Mouse (Mus musculus) WW6 (cell line): ENCODE data around the gene Adgrd1.
A peak's percentile ranks its signal among the peaks of the same experiment; 100 is the strongest.

Source experiments
- DNase-seq: peaks from one replicate; pipeline ENCODE4 v3.0.0-alpha.2; 2013; ENCODE audit warnings: low read depth, low spot score

Gene Adgrd1

DNA sequence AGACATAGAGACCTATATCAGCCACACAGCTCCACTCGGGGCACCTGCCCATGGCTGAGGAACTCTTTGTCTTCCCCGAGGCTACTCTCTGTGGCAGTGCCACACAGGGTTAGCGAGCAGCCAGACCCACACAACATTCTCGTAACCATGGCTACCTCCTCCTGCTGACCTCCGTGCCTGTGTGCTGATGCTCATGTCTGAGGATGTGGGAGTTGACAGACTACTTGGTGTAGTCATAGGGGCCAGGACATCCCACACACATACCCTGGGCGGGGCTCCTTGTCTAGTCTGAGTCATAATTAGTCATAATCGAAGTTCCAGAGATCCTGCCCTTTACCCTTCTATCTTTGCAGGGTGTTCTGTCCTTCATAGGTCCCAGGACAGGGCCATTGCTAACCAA lies 93.5 kb downstream of the Adgrd1 start:
- DNase-seq, result no peak

DNA sequence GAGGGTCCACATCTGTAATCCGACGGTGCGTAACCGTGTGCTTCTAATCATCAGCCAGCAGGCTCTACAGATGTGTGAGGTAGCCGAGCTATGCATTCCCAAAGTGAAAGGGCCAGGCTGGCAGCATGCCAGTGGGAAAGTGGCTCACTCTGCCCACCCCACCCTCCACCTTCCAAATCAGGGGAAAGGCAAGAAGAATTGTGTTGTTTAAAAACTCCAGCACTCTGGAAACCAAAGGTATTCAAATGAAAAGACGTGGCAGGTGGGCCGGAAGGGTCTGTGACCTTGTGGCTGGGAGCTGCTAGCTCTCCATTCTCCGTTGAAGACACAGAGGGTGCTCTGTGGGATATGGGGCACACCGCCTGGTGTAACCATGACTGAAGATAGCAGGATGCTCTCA lies 100.0 kb downstream of the Adgrd1 start:
- no peak for DNase-seq

DNA sequence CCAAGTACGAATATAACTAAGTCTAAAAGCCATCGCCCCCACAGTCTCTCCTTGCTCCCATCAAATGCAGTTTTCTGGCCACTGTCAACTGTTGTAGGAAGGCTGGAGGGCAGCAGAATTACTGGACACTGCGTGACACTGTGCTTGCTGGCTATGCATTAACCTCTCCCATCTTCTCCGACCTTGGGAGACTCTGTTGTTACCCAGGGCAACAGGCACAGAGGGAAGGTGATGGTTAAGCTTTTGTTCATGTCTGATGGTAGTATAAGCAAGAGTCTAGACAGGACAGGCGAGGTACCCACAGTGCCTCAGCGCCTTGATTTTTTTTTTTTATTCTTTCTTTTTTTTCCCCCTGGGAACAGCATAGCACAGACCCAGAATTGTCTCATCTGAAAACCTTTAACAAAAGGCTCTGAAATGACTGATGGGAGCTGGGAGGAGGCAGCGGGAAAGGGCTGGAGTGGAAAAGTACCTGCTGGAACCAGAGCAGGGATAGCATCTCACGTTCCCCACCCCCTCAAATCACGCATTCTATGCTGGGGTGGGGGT lies 100.5 kb downstream of the Adgrd1 start:
- no peak for DNase-seq

DNA sequence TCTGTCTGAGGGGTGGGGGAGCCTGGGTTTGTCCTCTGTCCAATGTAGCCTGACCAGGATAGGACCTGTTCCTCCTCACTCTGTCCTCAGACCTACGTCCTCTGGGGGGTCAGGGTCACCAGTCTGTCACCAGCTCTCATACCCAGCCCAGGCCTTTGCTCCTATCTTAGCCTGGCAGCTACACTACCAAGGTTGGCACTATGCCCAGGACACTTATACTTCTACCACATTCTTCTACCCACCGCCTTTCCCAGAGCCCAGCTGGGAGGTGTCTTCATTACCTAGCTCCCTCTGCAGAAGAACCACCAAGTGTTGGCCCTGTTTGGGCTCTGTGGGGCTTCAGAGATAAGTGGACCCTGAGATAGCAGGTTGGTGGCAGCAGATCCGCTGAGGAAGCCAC lies 103.6 kb downstream of the Adgrd1 start:
- no peak for DNase-seq

DNA sequence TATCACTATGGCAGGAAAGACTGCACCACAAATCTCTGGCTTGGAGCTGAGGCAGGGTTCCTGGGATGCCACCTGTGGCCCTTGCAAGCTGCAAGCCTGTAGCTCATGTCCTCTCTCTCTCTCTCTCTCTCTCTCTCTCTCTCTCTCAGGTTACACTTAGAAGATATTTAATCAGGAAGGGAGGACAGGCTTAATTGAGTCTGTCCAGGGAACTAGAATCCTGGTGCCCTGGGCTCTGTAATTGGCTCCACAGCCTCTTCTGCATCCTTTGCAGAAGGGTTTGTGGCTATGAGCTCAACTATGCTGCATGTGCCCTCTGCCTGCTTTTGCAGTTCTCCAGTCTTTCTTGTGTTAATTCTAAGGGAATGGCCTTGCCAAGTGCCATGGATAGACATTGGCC lies 111.7 kb downstream of the Adgrd1 start:
- no peak for DNase-seq

DNA sequence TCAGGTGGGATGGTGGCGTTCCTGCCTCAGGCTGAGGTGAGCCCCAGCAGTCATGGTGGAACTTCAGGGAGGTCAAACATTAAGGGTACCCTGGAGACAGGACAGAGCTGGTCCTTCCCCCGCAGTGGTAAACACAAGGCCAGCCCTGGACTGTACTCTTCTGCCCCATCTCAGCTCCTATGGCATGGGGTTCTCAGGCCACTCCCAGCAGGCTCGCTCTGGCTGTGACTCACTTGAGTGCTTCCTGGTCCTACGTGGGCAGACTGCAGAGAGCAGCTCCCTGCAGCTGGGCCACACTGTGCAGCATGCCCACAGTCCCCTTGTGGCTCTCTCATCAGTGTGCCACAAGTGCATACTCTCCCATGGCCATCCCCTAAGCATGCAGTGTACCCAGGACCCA lies 112.3 kb downstream of the Adgrd1 start:
- DNase-seq, result no peak

DNA sequence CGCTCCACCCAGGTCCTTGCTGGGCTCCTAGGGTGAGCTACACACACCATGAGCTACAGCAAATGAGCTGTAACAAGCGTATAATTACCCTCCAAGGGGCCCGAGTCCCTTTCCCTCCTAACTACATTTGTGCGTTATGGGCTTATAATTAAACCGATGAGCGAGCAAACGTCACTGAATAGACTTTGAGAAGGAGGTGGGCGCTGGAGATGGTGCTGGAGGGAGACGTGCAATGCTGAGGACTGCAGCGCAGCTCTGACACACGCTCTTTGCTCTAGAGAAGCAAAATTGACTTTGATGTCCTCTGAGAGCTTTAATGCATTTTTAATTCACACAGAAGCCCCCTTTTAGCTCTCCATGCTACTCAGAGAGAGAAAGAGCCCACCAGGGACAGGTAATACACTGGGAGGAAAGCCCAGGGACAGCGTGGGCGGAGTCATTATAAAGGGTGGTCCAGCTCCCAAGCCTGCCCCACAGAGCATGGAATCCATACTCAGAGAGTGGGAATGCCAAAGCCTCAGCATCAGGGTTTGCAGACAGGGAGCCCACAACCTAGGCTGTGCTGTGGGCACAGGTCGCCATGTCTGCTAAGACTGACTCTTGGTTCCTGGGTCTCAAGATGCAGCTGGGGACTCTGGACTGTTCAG lies 115.0 kb downstream of the Adgrd1 start:
- DNase-seq, result no peak

DNA sequence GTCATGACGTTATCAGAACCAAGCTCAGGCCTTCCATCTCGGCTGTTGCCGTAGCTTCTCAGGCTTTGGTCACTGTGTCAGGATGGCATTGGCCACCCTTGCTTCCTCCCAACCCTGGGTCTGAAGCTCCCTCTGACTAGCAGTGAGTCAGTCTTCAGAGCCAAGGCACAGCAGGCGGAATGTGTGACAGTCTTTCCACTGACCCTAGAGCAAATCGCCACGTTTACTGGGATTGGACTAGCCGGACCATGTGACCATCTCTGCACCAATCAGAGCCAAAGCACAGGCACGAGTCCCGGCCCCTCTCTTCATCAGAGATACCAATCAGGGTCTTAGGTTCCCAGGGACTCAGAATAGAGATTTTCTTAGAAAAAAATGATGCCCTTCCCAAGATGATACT lies 117.5 kb downstream of the Adgrd1 start:
- DNase-seq, result no peak

DNA sequence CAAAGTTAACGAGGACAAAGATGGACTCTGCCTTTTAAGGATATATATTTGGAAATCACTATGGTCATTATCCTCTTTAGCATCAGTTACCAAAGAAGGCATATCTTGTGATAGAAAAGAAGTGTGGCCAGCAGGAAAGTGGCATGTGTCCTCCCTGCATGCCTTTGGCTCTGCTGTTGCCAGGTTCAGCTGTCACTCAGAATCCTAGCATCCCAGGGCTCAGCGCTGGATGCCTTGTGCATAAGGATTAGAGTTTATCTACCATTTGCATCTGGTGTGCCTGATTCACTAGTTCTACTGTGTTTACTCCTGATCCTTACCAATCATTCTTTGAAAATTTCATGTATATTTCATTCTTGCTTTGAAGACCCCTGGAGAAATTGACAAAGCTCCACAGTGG lies 119.5 kb downstream of the Adgrd1 start:
- DNase-seq, result no peak

DNA sequence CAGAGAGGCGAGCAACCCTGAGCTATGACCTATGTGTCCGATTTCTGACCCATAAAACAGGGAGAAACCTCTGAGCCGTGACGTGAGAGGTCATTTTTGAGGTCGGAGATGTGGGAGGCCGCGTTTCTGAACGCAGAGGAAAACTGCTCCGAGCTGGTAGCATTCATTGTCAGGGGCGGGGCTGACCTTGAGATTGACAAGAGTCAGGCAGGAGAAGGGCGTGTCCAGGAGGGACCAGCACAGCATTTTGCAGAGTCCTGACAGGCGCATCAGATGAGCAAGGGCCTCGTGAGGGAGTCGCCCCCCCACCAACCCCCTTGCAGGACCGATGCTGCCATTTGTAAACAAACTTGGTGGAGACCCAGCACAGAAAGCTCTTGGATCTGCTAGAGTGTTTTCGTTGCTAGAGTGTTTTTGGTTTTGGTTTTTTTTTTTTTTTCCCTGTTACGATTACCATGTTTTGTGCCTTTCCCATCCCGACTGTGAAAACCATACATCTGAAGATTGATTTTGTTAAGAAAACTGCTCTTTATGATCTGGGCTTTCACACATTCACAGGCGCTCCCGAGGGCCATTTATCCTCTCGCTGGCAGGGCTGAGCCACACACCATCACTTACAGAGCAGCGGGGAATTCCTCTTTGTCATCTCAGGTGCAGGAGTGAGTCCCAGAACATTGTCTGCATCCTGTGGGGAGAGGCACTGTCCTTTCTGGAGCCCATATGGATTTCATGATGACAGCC lies 121.1 kb downstream of the Adgrd1 start:
- no peak for DNase-seq

DNA sequence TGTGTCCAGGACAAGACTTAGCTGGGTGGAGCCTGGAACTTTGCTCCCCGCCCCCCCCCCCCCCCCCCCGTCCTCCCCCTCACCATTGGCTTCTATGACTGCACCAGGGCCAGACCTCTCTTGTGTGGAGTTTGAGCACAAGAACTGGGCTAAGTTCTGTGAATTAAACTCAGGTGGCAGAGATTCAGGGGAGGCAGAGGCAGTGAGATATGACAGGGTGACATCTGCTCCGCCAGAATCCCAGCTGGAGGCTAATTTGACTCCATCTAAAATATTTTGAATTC lies 121.6 kb downstream of the Adgrd1 start:
- DNase-seq, result no peak

DNA sequence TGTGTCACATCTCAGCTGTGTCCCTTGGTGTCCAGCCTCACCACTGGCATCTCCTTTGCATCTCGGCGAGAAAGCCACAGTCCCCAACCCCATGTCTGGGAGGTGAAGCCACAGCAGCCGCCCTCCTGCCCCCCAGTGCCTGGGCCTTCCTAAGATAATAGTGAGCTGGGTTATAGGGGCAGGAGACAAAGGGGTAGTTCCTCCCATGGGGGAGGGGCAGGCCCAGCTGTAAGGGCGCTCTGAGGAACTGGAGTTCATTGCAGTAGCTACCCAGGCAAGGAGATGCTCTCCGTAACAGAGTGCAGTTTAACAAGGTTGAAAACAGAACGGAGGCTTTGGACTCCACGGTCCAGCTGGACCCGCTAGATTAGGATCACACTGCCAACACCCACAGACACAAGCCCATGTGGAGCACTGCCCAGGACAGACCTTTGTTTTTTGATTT lies 122.0 kb downstream of the Adgrd1 start:
- no peak for DNase-seq

DNA sequence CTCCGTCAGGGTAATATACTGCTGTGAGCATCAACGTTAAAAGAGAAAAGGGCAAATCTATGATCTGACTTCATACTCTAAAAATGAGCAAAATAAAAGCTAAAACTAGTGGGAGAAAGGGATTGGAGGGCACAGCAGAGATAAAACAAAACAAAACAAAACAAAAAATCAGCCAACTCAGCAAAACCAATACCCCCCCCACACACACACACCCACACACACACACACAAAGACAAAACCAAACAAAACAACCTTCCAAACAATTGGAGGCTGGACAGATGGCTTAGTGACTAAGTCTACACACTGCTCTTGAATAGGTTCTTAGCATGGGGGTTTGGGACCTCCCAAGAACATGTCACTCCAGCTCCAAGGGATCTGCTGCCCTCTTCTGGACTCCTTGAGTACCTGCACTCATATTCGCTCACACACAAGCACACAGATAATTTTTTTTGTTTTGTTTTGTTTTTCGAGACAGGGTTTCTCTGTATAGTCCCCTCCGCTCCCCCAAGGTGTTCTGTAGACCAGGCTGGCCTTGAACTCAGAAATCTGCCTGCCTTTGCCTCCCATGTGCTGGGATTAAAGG lies 122.7 kb downstream of the Adgrd1 start:
- DNase-seq, result no peak

DNA sequence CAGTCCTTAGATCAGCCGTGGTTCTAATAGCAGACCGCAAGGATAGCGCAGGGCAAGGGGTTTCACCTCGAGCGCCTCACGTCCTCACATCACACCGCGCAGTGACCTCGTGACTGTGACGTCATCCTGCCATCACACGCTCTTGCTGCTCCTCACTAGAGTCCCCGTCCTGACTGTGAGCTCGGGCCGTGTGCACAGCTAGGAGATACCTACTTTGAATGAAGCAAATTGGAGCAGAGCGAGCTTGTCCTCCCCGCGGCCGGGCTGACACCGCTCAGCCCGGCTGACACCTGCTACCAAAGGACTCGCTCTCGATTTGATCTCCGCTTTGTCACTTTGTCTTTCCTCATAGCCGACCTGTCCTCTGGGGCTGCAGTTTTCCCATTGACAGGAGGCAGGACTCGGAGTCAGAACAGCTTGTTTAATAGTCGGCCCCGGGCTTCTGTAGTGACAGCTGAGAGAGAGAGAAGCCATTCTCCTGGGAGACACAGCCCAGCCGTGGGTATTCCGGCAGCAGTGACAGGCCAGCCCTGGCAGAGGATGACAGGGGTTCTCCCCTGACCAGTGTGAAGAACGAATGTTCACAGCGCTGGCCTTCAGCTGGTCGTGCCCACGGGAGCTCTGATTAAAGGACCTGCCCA lies 129.4 kb downstream of the Adgrd1 start:
- no peak for DNase-seq

DNA sequence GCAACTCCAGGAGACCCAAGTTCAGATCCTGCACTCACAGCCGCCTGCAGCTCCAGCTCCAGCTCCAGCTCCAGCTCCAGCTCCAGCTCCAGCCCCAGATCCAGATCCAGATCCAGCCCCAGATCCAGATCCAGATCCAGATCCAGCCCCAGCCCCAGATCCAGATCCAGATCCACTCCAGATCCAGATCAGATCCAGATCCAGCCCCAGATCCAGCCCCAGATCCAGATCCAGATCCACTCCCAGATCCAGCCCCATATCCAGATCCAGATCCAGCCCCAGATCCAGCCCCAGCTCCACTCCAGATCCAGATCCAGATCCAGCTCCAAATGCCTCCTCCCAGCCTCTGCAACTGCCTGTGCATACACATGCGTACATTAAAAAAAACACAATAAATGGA lies 131.6 kb downstream of the Adgrd1 start:
- no peak for DNase-seq

DNA sequence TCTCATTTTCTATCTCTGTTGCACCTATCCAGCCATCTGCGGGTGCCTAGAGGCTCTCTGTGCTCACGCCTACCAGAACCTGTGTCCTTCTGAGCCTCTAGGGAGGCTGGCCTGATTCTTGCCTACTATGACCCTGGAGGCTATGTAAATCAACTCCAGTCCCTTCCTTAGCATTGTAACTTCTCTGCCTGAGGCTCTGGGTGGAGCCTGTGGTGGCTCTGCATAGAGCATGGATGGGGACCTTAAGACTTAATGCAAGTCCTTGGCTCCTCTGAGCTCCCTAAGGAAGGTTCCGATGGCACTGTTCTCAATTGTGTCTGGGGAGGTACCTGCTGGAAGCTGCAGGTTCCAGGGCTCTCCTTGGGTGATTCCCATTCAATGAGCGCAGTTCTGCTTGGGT lies 136.8 kb downstream of the Adgrd1 start:
- no peak for DNase-seq

DNA sequence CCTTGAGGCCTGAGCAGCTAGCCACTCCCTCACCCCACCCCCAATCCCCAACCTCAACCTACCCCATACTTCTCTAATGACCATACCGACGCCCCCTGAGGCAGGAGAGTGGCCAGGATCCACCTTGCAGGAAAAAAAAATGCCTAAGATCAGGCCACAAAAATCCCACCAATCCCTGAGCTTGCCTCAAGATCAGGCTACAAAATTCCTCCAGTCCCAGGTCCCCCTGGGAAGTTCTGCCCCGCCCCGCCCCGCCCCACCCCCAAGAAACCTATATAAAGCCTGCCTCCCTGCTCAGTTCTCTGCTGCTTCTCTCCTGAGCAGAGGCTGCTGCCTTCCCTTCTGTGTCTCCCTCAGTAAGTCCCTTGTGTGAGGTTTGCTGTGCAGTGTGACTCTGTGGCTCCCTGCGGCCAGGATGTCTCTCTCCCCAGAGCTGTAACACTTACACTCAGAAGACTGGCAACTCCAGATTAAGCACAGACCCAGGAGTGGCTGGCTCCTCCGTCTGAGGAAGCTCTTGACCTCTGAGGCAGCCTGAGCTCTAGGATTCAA lies 137.4 kb downstream of the Adgrd1 start:
- no peak for DNase-seq

DNA sequence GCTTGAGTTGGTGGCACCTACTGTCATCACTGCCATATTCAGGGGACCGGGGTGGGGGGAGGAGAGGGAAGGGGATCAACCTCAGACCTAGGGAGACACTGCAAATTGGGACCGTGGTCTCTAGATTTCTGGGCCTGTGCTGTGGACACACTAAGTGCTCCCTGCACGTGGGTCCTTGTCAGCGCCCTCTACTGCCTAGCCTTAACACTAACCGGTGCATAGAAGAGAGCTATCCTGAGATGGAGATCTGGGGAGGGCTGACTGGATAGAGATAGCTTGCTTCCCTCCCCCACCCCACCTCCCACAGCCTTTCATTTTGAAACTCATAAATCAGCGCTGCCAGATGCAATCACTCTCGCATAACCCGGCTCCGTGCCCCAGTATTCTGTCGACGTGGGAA lies 139.8 kb downstream of the Adgrd1 start:
- DNase-seq, result no peak

DNA sequence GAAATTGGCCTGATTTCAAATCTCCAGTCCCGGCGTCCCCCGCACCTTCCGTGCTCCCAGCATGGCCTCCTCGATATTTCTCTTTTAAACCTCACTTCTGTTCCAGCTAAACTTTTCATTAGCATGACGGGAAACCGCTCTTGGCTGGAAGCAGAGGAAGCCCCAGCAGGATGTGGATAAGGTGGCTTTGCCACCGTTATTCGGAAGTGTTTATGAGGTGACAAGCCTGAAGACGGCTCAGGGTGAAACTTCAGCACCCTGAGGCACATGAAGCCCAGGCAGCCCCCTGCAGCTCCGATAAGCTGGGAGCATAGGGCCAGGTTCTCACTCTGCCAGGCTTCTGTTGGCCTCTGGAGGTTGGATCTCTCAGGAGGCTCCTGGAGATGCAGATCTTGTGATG lies 145.3 kb downstream of the Adgrd1 start:
- no peak for DNase-seq

DNA sequence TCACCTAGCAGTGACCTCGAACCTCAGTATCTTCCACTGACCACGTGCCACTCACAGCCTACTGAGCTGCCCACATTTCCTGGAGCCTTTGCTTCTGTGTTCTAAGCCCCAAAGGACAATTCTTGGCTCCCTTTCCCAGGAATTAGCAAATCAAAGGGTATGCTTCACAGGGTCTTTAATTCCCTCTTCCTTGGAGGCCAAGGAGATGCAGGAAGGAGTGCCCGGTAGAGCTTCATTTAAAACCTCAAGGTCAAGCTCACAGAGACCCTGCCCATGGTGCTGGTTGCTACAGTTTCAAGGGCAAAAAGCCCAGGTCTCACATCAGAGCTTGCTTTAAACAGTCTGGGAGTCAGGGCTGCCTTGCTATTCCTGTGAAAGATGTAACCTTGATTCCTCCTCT lies 145.7 kb downstream of the Adgrd1 start:
- peak; percentile 60 for DNase-seq

DNA sequence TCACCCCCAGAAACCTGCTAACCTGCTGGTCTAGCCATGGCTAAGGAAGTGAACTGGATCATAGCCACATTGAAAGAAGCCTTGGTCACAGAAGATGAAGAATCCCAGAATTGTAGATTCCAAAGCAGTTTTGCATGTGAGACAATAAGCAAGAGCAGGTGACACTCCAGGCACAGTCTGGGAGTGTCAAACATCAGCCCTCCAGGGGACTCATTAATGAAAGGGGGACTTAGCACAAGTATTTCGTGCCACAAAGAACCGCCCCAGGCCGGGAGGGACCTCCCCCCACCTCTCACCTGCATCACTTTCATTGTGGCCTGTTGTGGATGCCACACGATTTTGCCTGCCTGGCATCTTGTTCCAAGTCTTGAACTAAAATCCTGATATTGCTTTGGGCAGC lies 146.6 kb downstream of the Adgrd1 start:
- no peak for DNase-seq

DNA sequence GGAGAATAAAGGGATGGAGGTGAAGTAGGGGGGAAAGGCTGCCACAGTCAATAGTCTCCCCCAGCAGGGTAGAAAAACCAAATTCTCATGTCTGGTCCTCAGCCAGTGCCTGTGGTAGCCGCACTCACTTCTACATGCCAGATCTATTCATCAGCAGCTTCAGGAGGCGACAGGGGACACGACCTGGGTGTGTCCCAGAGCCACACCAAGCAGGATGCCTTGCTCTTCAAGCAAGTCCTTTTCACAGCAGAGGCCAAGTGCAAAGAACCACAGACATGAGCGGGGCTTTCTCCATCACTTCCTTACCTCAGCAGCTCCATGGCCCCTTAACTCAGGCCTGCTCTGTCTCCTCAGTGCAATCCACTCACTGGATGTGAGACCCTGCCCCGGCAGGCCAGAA lies 147.8 kb downstream of the Adgrd1 start:
- no peak for DNase-seq
